Mouse (Mus musculus): ENCODE measurements at regions not wholly inside any gene's neighbourhood (a gene's known extent, or its start where the extent isn't known, plus 50 kb on each side); places are given as distances from the start of the nearest gene placed in this dataset.

- no peak for TF ChIP-seq USF2 (conservative IDR thresholded peaks at IDR 0.05; ENCODE audit: low read depth, low read length)
- H3K27me3 ChIP-seq (replicated peaks): no peaks in the 10 kb centered on the region
- H3K4me3 ChIP-seq (replicated peaks in 1 of 3; ENCODE audit: low read depth in 2 of 3, low read length in 2 of 3, poor library complexity in 1 of 3): no peak overlapping the region
- no peak for DNase-seq (ENCODE audit: extremely low read depth)
- in situ Hi-C loops (cut with MboI; ENCODE audit: low pct_ligation_motif_present, low pct_unique_long_range_greater_than_20kb, low sequenced_read_pairs): no loop called here
- H3K27ac ChIP-seq (ENCODE audit: insufficient read depth, low read depth): no peak overlapping the region
- H3K79me2 ChIP-seq (replicated peaks; ENCODE audit: control insufficient read depth, extremely low read depth, insufficient read depth, poor library complexity, severe bottlenecking): no peaks in the 10 kb centered on the region
- no peaks in the 10 kb centered on the region for H3K4me1 ChIP-seq (ENCODE audit: control insufficient read depth in 1 of 2, insufficient read depth in 2 of 2)
- peaks cover 47% of the 10 kb centered on the region for H3K9me3 ChIP-seq (replicated peaks; ENCODE audit: low read length)
- no peaks in the 10 kb centered on the region for H3K36me3 ChIP-seq (replicated peaks in 1 of 2; ENCODE audit: control insufficient read depth in 1 of 2, insufficient read depth in 1 of 2, low read length in 1 of 2)
- dilution Hi-C loops (cut with MboI; ENCODE audit: extremely low pct_ligation_motif_present, extremely low pct_unique_long_range_greater_than_20kb, low sequenced_read_pairs): no loop called here
- no peak overlapping the region for H3K4me2 ChIP-seq (ENCODE audit: insufficient read depth, low read depth, poor library complexity, severe bottlenecking)
- no peak overlapping the region for H3K9ac ChIP-seq (ENCODE audit: insufficient read depth, low read depth)
These were observed 267.5 kb downstream of the Nr2f2 start for GRCm38 (mm10) chr7:70099001-70099400.

GRCm38 (mm10) chr7:70093916-70094784 is 272.4 kb downstream of the Nr2f2 start:
- H3K36me3 ChIP-seq (replicated peaks in 1 of 2; ENCODE audit: control insufficient read depth in 1 of 2, insufficient read depth in 1 of 2, low read length in 1 of 2): no peaks in the 10 kb centered on the region
- dilution Hi-C loops (cut with MboI; ENCODE audit: extremely low pct_ligation_motif_present, extremely low pct_unique_long_range_greater_than_20kb, low sequenced_read_pairs): no loop called here

GRCm38 (mm10) chr7:70092089-70092488 is 274.4 kb downstream of the Nr2f2 start:
- Histone ChIP-seq H3K4me2 (ENCODE audit: insufficient read depth, low read depth, poor library complexity, severe bottlenecking) (no peak overlapping the region), H3K36me3 (replicated peaks in 1 of 2; ENCODE audit: control insufficient read depth in 1 of 2, insufficient read depth in 1 of 2, low read length in 1 of 2) (no peaks in the 10 kb centered on the region), H3K9me3 (replicated peaks; ENCODE audit: low read length) (peaks cover 44% of the 10 kb centered on the region), H3K4me3 (replicated peaks in 1 of 3; ENCODE audit: low read depth in 2 of 3, low read length in 2 of 3, poor library complexity in 1 of 3) (no peak overlapping the region), H3K9ac (ENCODE audit: insufficient read depth, low read depth) (no peak overlapping the region), H3K4me1 (ENCODE audit: control insufficient read depth in 1 of 2, insufficient read depth in 2 of 2) (no peaks in the 10 kb centered on the region), H3K27ac (ENCODE audit: insufficient read depth, low read depth) (no peak overlapping the region), H3K79me2 (replicated peaks; ENCODE audit: control insufficient read depth, extremely low read depth, insufficient read depth, poor library complexity, severe bottlenecking) (no peaks in the 10 kb centered on the region), H3K27me3 (replicated peaks) (no peaks in the 10 kb centered on the region)
- in situ Hi-C loops (cut with MboI; ENCODE audit: low pct_ligation_motif_present, low pct_unique_long_range_greater_than_20kb, low sequenced_read_pairs) (no loop called here), dilution Hi-C loops (cut with MboI; ENCODE audit: extremely low pct_ligation_motif_present, extremely low pct_unique_long_range_greater_than_20kb, low sequenced_read_pairs) (no loop called here)
- TF ChIP-seq RAD21 (IDR thresholded peaks at IDR 0.05; ENCODE audit: low read depth, low read length): no peak
- no peak for TF ChIP-seq JUN (IDR thresholded peaks at IDR 0.05; ENCODE audit: insufficient read depth, low read depth, low read length)
- TF ChIP-seq IRF4 (IDR thresholded peaks at IDR 0.05; ENCODE audit: low read depth, low read length): no peak
- no peak for TF ChIP-seq ZMIZ1 (IDR thresholded peaks at IDR 0.05; ENCODE audit: low read depth, low read length)
- TF ChIP-seq CHD1 (IDR thresholded peaks at IDR 0.05; ENCODE audit: low read depth, low read length): no peak
- no peak for TF ChIP-seq SIN3A (IDR thresholded peaks at IDR 0.05; ENCODE audit: low read length)
- TF ChIP-seq EP300 (IDR thresholded peaks at IDR 0.05; ENCODE audit: low read length): no peak
- TF ChIP-seq PAX5 (IDR thresholded peaks at IDR 0.05; ENCODE audit: low read length): no peak
- no peak for TF ChIP-seq ELF1 (IDR thresholded peaks at IDR 0.05; ENCODE audit: low read depth, low read length)
- TF ChIP-seq POLR2A (IDR thresholded peaks at IDR 0.05; ENCODE audit: low read depth, low read length): no peak
- TF ChIP-seq CTCF (conservative IDR thresholded peaks at IDR 0.05 in 1 of 2, IDR thresholded peaks at IDR 0.05 in 1 of 2; ENCODE audit: low read depth in 2 of 2, low read length in 2 of 2): no peak
- TF ChIP-seq ZKSCAN1 (IDR thresholded peaks at IDR 0.05; ENCODE audit: borderline replicate concordance, low read depth, low read length): no peak
- DNase-seq (ENCODE audit: extremely low read depth): no peak

More at GRCm38 (mm10) chr7:70093916-70094784, 272.4 kb downstream of the Nr2f2 start:
- H3K79me2 ChIP-seq (replicated peaks; ENCODE audit: control insufficient read depth, extremely low read depth, insufficient read depth, poor library complexity, severe bottlenecking): no peaks in the 10 kb centered on the region
- no peak overlapping the region for H3K4me3 ChIP-seq (replicated peaks in 1 of 3; ENCODE audit: low read depth in 2 of 3, low read length in 2 of 3, poor library complexity in 1 of 3)
- TF ChIP-seq NELFE (IDR thresholded peaks at IDR 0.05; ENCODE audit: low read depth, low read length): no peak
- TF ChIP-seq USF1 (IDR thresholded peaks at IDR 0.05; ENCODE audit: low read depth, low read length): no peak
- TF ChIP-seq RAD21 (IDR thresholded peaks at IDR 0.05; ENCODE audit: low read depth, low read length): no peak
- no peak for TF ChIP-seq MYC (IDR thresholded peaks at IDR 0.05; ENCODE audit: low read depth, low read length)
- TF ChIP-seq ELF1 (IDR thresholded peaks at IDR 0.05; ENCODE audit: low read depth, low read length): no peak
- no peak for TF ChIP-seq MAZ (IDR thresholded peaks at IDR 0.05; ENCODE audit: low read depth, low read length)
- TF ChIP-seq SMC3 (IDR thresholded peaks at IDR 0.05; ENCODE audit: low read depth, low read length): no peak
- TF ChIP-seq MXI1 (IDR thresholded peaks at IDR 0.05; ENCODE audit: low read depth, low read length): no peak
- TF ChIP-seq UBTF (IDR thresholded peaks at IDR 0.05; ENCODE audit: low read depth, low read length): no peak
- TF ChIP-seq ETS1 (conservative IDR thresholded peaks at IDR 0.05; ENCODE audit: low read depth, low read length): no peak
- no peak for TF ChIP-seq IRF4 (IDR thresholded peaks at IDR 0.05; ENCODE audit: low read depth, low read length)
- H3K27ac ChIP-seq (ENCODE audit: insufficient read depth, low read depth): no peak overlapping the region
- H3K27me3 ChIP-seq (replicated peaks): no peaks in the 10 kb centered on the region
- peaks cover 50% of the 10 kb centered on the region for H3K9me3 ChIP-seq (replicated peaks; ENCODE audit: low read length)
- in situ Hi-C loops (cut with MboI; ENCODE audit: low pct_ligation_motif_present, low pct_unique_long_range_greater_than_20kb, low sequenced_read_pairs): no loop called here
- H3K9ac ChIP-seq (ENCODE audit: insufficient read depth, low read depth): no peak overlapping the region
- no peak overlapping the region for H3K4me2 ChIP-seq (ENCODE audit: insufficient read depth, low read depth, poor library complexity, severe bottlenecking)
- DNase-seq (ENCODE audit: extremely low read depth): no peak
- H3K4me1 ChIP-seq (ENCODE audit: control insufficient read depth in 1 of 2, insufficient read depth in 2 of 2): no peaks in the 10 kb centered on the region

All from CH12.LX (cell line).